Mouse (Mus musculus): ENCODE results near the gene Dnah7b. TPM values are rescaled to one million over a fixed set of nuclear protein-coding genes. Genes with fewer than 3 reads are reported as not detected.
"Not testable (repeated sequence)": the region's sequence is repeated elsewhere in the genome, so short reads cannot be mapped to it uniquely, and the experiment has no call there.

Dnah7b gene
- polyA plus RNA-seq, 1 experiment from 2014 or later: 3.0 TPM

- H3K4me2 ChIP-seq: no peak overlapping the region
- H3K27ac ChIP-seq (ENCODE audit: low read depth, low read length): no peak overlapping the region
- no peak overlapping the region for H3K9ac ChIP-seq (ENCODE audit: low read depth, low read length)
- H3K4me1 ChIP-seq (ENCODE audit: control insufficient read depth, insufficient read depth, low read length): no peaks in the 10 kb centered on the region
- no peak overlapping the region for H3K4me3 ChIP-seq (ENCODE audit: low read depth, low read length)
- WGBS (ENCODE audit: insufficient replicate concordance): 45% methylated on average over 2 of the region's 2 CpGs
- no peak for ATAC-seq (replicated peaks; ENCODE audit: insufficient number of reproducible peaks, low FRiP score, low TSS enrichment)
- H3K36me3 ChIP-seq (ENCODE audit: control insufficient read depth, insufficient read depth, low read length): no peaks in the 10 kb centered on the region
- H3K27me3 ChIP-seq (ENCODE audit: control insufficient read depth, insufficient read depth, low read length): no peaks in the 10 kb centered on the region
- no peaks in the 10 kb centered on the region for H3K9me3 ChIP-seq (replicated peaks; ENCODE audit: control insufficient read depth, low read length)
Measured at GRCm38 (mm10) chr1:46100484-46100883, 34.4 kb downstream of the Dnah7b start.

GRCm38 (mm10) chr1:46112606-46113005, 46.5 kb downstream of the Dnah7b start:
- not testable (repeated sequence) for H3K9ac ChIP-seq (ENCODE audit: low read depth, low read length); H3K36me3 ChIP-seq (ENCODE audit: control insufficient read depth, insufficient read depth, low read length); H3K4me2 ChIP-seq; H3K9me3 ChIP-seq (replicated peaks; ENCODE audit: control insufficient read depth, low read length); H3K4me3 ChIP-seq (ENCODE audit: low read depth, low read length); ATAC-seq (replicated peaks; ENCODE audit: insufficient number of reproducible peaks, low FRiP score, low TSS enrichment); H3K27ac ChIP-seq (ENCODE audit: low read depth, low read length); H3K27me3 ChIP-seq (ENCODE audit: control insufficient read depth, insufficient read depth, low read length); H3K4me1 ChIP-seq (ENCODE audit: control insufficient read depth, insufficient read depth, low read length)

GRCm38 (mm10) chr1:46117179-46117578, 51.1 kb downstream of the Dnah7b start:
- not testable (repeated sequence) for H3K27ac ChIP-seq (ENCODE audit: low read depth, low read length); H3K4me2 ChIP-seq; H3K27me3 ChIP-seq (ENCODE audit: control insufficient read depth, insufficient read depth, low read length); H3K9me3 ChIP-seq (replicated peaks; ENCODE audit: control insufficient read depth, low read length); H3K4me3 ChIP-seq (ENCODE audit: low read depth, low read length); ATAC-seq (replicated peaks; ENCODE audit: insufficient number of reproducible peaks, low FRiP score, low TSS enrichment); H3K4me1 ChIP-seq (ENCODE audit: control insufficient read depth, insufficient read depth, low read length); H3K36me3 ChIP-seq (ENCODE audit: control insufficient read depth, insufficient read depth, low read length); H3K9ac ChIP-seq (ENCODE audit: low read depth, low read length)
- 79% methylated on average over 2 of the region's 2 CpGs for WGBS (ENCODE audit: insufficient replicate concordance)

GRCm38 (mm10) chr1:46128058-46128457, 61.9 kb downstream of the Dnah7b start:
- H3K9ac ChIP-seq (ENCODE audit: low read depth, low read length): no peak overlapping the region
- no peaks in the 10 kb centered on the region for H3K4me1 ChIP-seq (ENCODE audit: control insufficient read depth, insufficient read depth, low read length)
- H3K4me3 ChIP-seq (ENCODE audit: low read depth, low read length): no peak overlapping the region
- no peaks in the 10 kb centered on the region for H3K27me3 ChIP-seq (ENCODE audit: control insufficient read depth, insufficient read depth, low read length)
- 66% methylated on average over 4 of the region's 4 CpGs for WGBS (ENCODE audit: insufficient replicate concordance)
- no peak for ATAC-seq (replicated peaks; ENCODE audit: insufficient number of reproducible peaks, low FRiP score, low TSS enrichment)
- no peak overlapping the region for H3K4me2 ChIP-seq
- H3K27ac ChIP-seq (ENCODE audit: low read depth, low read length): no peak overlapping the region
- no peaks in the 10 kb centered on the region for H3K9me3 ChIP-seq (replicated peaks; ENCODE audit: control insufficient read depth, low read length)
- no peaks in the 10 kb centered on the region for H3K36me3 ChIP-seq (ENCODE audit: control insufficient read depth, insufficient read depth, low read length)

GRCm38 (mm10) chr1:46196835-46197234, 130.7 kb downstream of the Dnah7b start:
- 56% methylated on average over 2 of the region's 2 CpGs for WGBS (ENCODE audit: insufficient replicate concordance)
- not testable (repeated sequence) for H3K4me2 ChIP-seq; ATAC-seq (replicated peaks; ENCODE audit: insufficient number of reproducible peaks, low FRiP score, low TSS enrichment); H3K27ac ChIP-seq (ENCODE audit: low read depth, low read length); H3K4me3 ChIP-seq (ENCODE audit: low read depth, low read length); H3K9me3 ChIP-seq (replicated peaks; ENCODE audit: control insufficient read depth, low read length); H3K9ac ChIP-seq (ENCODE audit: low read depth, low read length); H3K4me1 ChIP-seq (ENCODE audit: control insufficient read depth, insufficient read depth, low read length); H3K36me3 ChIP-seq (ENCODE audit: control insufficient read depth, insufficient read depth, low read length); H3K27me3 ChIP-seq (ENCODE audit: control insufficient read depth, insufficient read depth, low read length)

- not testable (repeated sequence) for H3K4me1 ChIP-seq (ENCODE audit: control insufficient read depth, insufficient read depth, low read length); H3K4me2 ChIP-seq; H3K9ac ChIP-seq (ENCODE audit: low read depth, low read length); H3K27ac ChIP-seq (ENCODE audit: low read depth, low read length); H3K27me3 ChIP-seq (ENCODE audit: control insufficient read depth, insufficient read depth, low read length); ATAC-seq (replicated peaks; ENCODE audit: insufficient number of reproducible peaks, low FRiP score, low TSS enrichment); H3K9me3 ChIP-seq (replicated peaks; ENCODE audit: control insufficient read depth, low read length); H3K36me3 ChIP-seq (ENCODE audit: control insufficient read depth, insufficient read depth, low read length); H3K4me3 ChIP-seq (ENCODE audit: low read depth, low read length)
- WGBS (ENCODE audit: insufficient replicate concordance): 87% methylated on average over 9 of the region's 9 CpGs
Measured at GRCm38 (mm10) chr1:46201169-46201568, 135.1 kb downstream of the Dnah7b start.

GRCm38 (mm10) chr1:46210014-46210588, 144.0 kb downstream of the Dnah7b start:
- not testable (repeated sequence) for H3K9me3 ChIP-seq (replicated peaks; ENCODE audit: control insufficient read depth, low read length); H3K27me3 ChIP-seq (ENCODE audit: control insufficient read depth, insufficient read depth, low read length); H3K36me3 ChIP-seq (ENCODE audit: control insufficient read depth, insufficient read depth, low read length); ATAC-seq (replicated peaks; ENCODE audit: insufficient number of reproducible peaks, low FRiP score, low TSS enrichment); H3K9ac ChIP-seq (ENCODE audit: low read depth, low read length); H3K4me1 ChIP-seq (ENCODE audit: control insufficient read depth, insufficient read depth, low read length); H3K4me2 ChIP-seq; H3K4me3 ChIP-seq (ENCODE audit: low read depth, low read length); H3K27ac ChIP-seq (ENCODE audit: low read depth, low read length)
- WGBS (ENCODE audit: insufficient replicate concordance): 56% methylated on average over 2 of the region's 2 CpGs

- not testable (repeated sequence) for H3K9me3 ChIP-seq (replicated peaks; ENCODE audit: control insufficient read depth, low read length); ATAC-seq (replicated peaks; ENCODE audit: insufficient number of reproducible peaks, low FRiP score, low TSS enrichment); H3K4me1 ChIP-seq (ENCODE audit: control insufficient read depth, insufficient read depth, low read length); H3K4me2 ChIP-seq; H3K4me3 ChIP-seq (ENCODE audit: low read depth, low read length); H3K27ac ChIP-seq (ENCODE audit: low read depth, low read length); H3K27me3 ChIP-seq (ENCODE audit: control insufficient read depth, insufficient read depth, low read length); H3K9ac ChIP-seq (ENCODE audit: low read depth, low read length); H3K36me3 ChIP-seq (ENCODE audit: control insufficient read depth, insufficient read depth, low read length)
- 76% methylated on average over 2 of the region's 2 CpGs for WGBS (ENCODE audit: insufficient replicate concordance)
Measured at GRCm38 (mm10) chr1:46222704-46223103, 156.6 kb downstream of the Dnah7b start.

GRCm38 (mm10) chr1:46226136-46226535, 160.0 kb downstream of the Dnah7b start:
- H3K4me2 ChIP-seq; H3K9me3 ChIP-seq (replicated peaks; ENCODE audit: control insufficient read depth, low read length); H3K27ac ChIP-seq (ENCODE audit: low read depth, low read length); H3K27me3 ChIP-seq (ENCODE audit: control insufficient read depth, insufficient read depth, low read length); H3K4me1 ChIP-seq (ENCODE audit: control insufficient read depth, insufficient read depth, low read length); ATAC-seq (replicated peaks; ENCODE audit: insufficient number of reproducible peaks, low FRiP score, low TSS enrichment); H3K9ac ChIP-seq (ENCODE audit: low read depth, low read length); H3K4me3 ChIP-seq (ENCODE audit: low read depth, low read length); H3K36me3 ChIP-seq (ENCODE audit: control insufficient read depth, insufficient read depth, low read length): not testable (repeated sequence)
